Mouse (Mus musculus) olfactory bulb, adult 2 months (tissue): ENCODE results near the gene Tspan11. TPM values are rescaled to one million over a fixed set of nuclear protein-coding genes. Genes with fewer than 3 reads are reported as not detected.

ENCODE experiments used
- H3K27ac ChIP-seq: fragments of 200-500 bp; 2 replicates; pipeline ENCODE4 v1.5.1; 2012; ENCODE audit warnings: low read depth, low read length; ENCODE audit not compliant: insufficient read depth
- H3K4me1 ChIP-seq: fragments of 200-500 bp; 2 replicates; pipeline ENCODE4 v1.6.1; 2012; ENCODE audit warnings: low read length; ENCODE audit not compliant: control insufficient read depth, insufficient read depth
- H3K4me3 ChIP-seq: fragments of 200-500 bp; 2 replicates; pipeline ENCODE4 v1.5.1; 2012; ENCODE audit warnings: mild to moderate bottlenecking, low read depth, low read length, moderate library complexity; ENCODE audit not compliant: insufficient read depth
- CTCF ChIP-seq: fragments of 200-500 bp; IDR thresholded peaks from 2 replicates; pipeline ENCODE4 v1.5.1; 2012; ENCODE audit warnings: low read depth, mild to moderate bottlenecking, low read length, moderate library complexity; ENCODE audit not compliant: insufficient read depth
- POLR2A ChIP-seq: fragments of 200-500 bp; IDR thresholded peaks from 2 replicates; pipeline ENCODE4 v1.6.1; 2012; ENCODE audit warnings: mild to moderate bottlenecking, low read depth, low read length, moderate library complexity; ENCODE audit not compliant: insufficient read depth
- WGBS: fragments of 180-500 bp; shearing (Covaris S2); methylation state at CpG from one replicate; pipeline ENCODE4 v1.1.7; 2018; 5-methylcytosine and 5-hydroxymethylcytosine counted together
- polyA plus RNA-seq: library from polyadenylated mRNA; stranded (reverse); fragments of >200 nt; gene quantifications from 2 replicates; pipeline ENCODE4 v1.2.4, GENCODE M21; 2012; ENCODE audit warnings: low replicate concordance; ENCODE audit not compliant: missing spikeins, insufficient read depth, insufficient read length

Gene Tspan11
- polyA plus RNA-seq, 1 experiment, result not detected

DNA sequence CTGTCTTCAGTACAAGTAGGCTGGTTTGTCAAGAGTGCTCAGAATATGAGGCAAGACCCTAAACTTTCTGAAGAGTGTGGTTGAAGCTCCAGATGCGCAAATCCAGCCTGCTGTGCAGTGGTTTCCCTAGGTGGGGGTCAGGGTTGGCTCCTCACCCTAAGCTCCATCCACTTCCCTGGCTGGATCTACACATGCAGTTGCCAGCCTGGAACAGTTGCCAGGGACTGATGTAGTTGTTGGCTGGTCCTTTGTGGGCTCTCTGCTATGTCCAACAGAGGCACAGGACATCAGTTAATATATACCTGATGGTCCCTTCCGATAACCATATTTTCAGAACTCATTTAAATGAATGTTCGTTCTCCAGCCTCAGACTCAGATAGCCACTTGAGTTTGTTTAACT, 9.0 kb downstream of the Tspan11 start:
- no peak overlapping the region for H3K4me3 ChIP-seq
- no peak overlapping the region for H3K27ac ChIP-seq
- WGBS, result 92% methylated on average over 3 of the region's 3 CpGs
- no peak for TF ChIP-seq POLR2A
- TF ChIP-seq CTCF, result no peak
- 0 out of 2 replicates have a peak, but pooled peaks cover 2% of the 10 kb centered on the region for H3K4me1 ChIP-seq

DNA sequence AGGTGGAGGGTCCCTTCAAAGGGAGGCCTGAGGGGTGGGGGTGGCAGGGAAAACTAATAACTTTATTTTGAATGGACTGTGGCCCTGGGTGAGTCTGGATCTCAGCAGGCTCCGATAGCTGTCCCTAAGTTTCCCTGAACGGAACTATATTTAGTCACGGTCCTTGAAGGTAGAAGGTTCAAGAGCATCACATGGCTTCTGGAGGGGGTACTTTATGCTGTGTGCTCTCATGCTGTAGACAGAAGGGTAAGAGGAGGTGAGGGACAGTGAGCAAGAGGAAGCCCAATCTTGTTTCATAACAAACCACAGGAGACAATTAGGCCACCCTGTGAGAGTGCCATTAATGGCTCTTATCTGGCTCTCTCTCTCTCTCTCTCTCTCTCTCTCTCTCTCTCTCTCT, 10.0 kb downstream of the Tspan11 start:
- H3K4me3 ChIP-seq, result no peak overlapping the region
- WGBS, result 95% methylated on average over 3 of the region's 3 CpGs
- 0 out of 2 replicates have a peak, but pooled peaks cover 2% of the 10 kb centered on the region for H3K4me1 ChIP-seq
- H3K27ac ChIP-seq, result no peak overlapping the region
- TF ChIP-seq POLR2A, result no peak

DNA sequence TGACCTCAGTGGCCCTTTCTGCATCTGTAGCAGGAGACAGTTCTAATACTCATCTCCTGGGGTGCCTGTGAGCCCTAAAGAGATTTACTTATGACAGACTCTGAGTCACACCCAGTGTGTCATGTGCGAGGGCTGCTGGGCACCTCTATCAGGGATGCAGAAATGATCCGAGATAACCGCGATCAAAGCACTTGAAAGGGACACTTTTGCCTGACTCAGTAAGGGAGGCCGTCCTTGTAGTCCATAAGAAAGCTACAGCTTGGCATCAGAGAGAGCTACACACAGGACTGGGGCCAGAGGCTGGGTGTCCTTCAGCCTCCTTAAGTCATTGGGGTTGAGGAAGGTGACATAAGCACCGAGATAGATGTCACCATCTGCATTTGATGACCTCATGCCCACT, 12.7 kb downstream of the Tspan11 start:
- TF ChIP-seq CTCF (no peak), POLR2A (no peak)
- Histone ChIP-seq H3K4me3 (no peak overlapping the region), H3K4me1 (0 out of 2 replicates have a peak, but pooled peaks cover 2% of the 10 kb centered on the region), H3K27ac (no peak overlapping the region)
- 89% methylated on average over 6 of the region's 6 CpGs for WGBS

DNA sequence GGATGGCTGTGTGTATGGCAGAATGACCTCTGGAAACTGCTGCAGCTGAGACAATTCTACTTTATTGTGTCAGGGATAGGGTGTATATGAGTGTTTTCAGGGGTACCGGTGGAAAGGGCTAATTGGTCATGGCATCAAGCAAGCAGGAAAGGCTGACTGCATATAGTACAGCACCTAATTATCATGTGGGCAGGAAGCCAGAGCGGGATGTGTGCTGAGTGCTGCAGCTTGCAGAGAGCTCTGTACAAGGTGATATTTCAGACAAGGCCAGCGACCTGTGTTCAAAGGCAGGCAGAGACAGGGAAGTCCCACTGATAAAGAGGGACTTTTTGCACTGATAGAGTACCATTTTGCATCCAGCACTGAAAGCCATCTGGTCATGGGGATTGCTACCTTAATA, 13.9 kb downstream of the Tspan11 start:
- Histone ChIP-seq H3K4me3 (no peak overlapping the region), H3K4me1 (0 out of 2 replicates have a peak, but pooled peaks cover 2% of the 10 kb centered on the region), H3K27ac (no peak overlapping the region)
- WGBS, result 74% methylated on average over 3 of the region's 3 CpGs
- TF ChIP-seq CTCF, result no peak
- TF ChIP-seq POLR2A, result no peak

DNA sequence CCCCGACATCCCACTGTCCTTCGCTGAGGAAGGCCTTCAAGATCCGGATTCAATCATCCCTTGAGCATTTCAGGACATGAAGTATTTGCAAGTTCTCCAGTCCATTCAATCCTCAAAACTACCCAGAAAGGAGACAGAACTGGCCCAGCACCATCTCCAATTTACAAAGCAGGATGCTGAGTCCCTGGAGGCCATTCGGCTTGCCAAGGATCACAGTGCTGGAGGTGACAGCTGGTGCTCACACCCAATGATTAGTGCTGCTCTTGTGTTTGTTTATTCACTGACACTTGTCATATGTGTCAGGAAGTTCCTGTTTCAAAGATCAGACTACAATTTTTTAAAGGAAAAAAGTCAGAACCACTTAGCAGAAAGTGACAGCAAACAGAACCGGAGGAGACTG, 14.3 kb downstream of the Tspan11 start:
- H3K27ac ChIP-seq, result no peak overlapping the region
- no peak for TF ChIP-seq POLR2A
- no peak for TF ChIP-seq CTCF
- WGBS, result 85% methylated on average over 5 of the region's 5 CpGs
- 0 out of 2 replicates have a peak, but pooled peaks cover 2% of the 10 kb centered on the region for H3K4me1 ChIP-seq
- no peak overlapping the region for H3K4me3 ChIP-seq

DNA sequence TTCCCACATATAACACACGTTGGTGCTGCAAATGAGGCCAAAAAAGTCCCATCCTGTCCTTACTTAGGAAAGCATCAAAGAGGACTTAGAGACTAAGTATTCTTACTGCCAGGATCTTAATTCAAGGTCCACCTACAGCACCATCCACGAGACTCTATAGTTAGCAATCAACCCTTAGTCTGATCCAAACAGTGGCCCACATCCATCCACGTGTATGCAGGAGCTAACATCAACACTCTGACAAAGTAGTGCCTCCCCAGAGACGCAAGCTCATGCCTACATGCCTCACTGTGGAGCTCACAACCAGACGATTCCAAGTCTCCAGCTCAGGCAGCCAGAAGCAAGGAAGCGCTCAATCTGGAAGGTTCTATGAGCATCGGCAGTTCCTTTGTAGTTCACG, 15.2 kb downstream of the Tspan11 start:
- Histone ChIP-seq H3K4me1 (0 out of 2 replicates have a peak, but pooled peaks cover 2% of the 10 kb centered on the region), H3K27ac (no peak overlapping the region), H3K4me3 (no peak overlapping the region)
- TF ChIP-seq CTCF (no peak), POLR2A (no peak)
- WGBS, result 83% methylated on average over 8 of the region's 8 CpGs

DNA sequence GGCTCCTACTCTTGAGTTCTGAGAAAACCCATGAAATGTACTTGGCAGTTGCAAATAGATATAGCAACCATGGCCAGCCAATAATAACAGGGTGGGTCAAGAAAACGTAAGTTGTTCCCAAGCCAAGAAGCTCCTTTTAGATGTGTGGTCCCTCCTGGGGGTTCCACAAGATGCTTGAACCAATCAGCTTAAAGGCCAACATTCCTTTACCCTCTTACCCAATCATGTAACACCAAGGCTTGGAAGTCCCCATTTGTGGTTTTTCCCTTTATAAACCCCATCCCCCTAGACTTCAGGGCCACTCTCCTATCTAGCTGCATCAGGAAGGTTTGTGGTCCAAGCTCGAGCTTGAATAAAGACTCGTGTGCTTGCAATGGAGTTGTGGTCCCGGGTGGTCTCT, 23.2 kb downstream of the Tspan11 start:
- no peak overlapping the region for H3K4me3 ChIP-seq
- no peak overlapping the region for H3K27ac ChIP-seq
- TF ChIP-seq CTCF (no peak), POLR2A (no peak)
- 90% methylated on average over 4 of the region's 4 CpGs for WGBS
- no peaks in the 10 kb centered on the region for H3K4me1 ChIP-seq

DNA sequence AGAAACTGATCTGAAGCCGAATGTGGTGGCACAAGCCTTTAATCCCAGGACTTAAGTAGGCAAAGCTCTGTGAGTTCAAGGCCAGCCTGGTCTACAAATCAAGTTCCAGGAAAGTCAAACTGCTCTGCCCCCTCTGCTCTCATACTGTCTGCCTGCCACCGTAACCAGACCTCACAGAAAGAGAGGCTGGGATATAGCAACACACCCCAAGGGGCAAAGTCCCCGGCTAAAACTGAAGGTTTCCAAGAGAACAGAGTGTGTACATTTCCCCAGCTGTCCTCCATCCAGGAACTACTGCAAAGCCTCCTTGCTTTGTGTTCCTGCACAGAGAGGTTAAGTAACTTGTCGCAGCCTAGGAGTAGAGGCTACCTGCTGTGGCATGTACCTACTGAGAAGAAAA, 24.3 kb downstream of the Tspan11 start:
- Histone ChIP-seq H3K4me3 (no peak overlapping the region), H3K27ac (no peak overlapping the region), H3K4me1 (no peaks in the 10 kb centered on the region)
- TF ChIP-seq POLR2A (no peak), CTCF (no peak)
- WGBS, result 84% methylated on average over 4 of the region's 4 CpGs

DNA sequence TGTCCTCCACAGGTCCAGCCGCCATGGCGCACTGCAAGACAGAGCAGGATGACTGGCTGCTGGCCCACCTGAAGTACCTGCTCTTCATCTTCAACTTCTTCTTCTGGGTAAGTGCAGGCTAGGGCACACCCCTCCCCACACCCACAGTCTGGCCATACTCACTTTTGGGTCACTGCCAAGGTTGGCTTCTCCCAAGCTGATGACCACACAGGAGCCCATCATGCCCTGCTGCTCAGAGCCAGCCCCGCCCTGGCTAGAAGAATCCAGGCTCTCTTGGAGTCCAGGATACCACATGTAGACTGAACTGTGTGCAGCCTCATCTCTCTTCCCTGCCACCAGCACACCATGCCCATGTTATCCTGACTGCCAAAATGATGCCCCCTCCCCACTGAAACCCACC, 25.5 kb downstream of the Tspan11 start:
- WGBS, result 93% methylated on average over 3 of the region's 3 CpGs
- TF ChIP-seq CTCF (no peak), POLR2A (no peak)
- no peak overlapping the region for H3K4me3 ChIP-seq
- H3K4me1 ChIP-seq, result 0 out of 2 replicates have a peak, but pooled peaks cover 4% of the 10 kb centered on the region
- H3K27ac ChIP-seq, result no peak overlapping the region

DNA sequence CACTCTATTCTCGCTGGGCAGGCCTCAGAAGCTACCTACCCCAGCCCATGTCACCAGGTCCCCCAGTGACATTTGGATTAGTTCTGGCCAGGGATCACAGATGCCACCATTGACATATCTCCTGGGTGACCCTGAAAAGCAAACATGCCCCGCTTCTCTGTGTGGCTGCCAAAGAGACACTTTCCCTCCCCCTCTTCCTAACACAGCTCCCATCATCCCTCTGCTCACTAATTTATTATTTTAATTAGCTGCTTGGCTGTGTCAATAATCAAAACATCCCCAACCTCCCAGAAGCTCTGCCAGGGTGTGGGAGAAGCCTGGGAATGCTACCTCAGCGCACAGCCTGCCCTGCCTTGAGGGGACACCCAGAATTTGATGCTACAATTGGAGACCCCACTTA, 29.6 kb downstream of the Tspan11 start:
- WGBS, result 67% methylated on average over 3 of the region's 3 CpGs
- no peak overlapping the region for H3K27ac ChIP-seq

More for the DNA sequence above, 29.6 kb downstream of the Tspan11 start:
- Histone ChIP-seq H3K4me1 (0 out of 2 replicates have a peak, but pooled peaks cover 4% of the 10 kb centered on the region), H3K4me3 (no peak overlapping the region)
- no peak for TF ChIP-seq CTCF
- no peak for TF ChIP-seq POLR2A
